Mouse (Mus musculus): ENCODE data around the gene Man1c1.

GRCm38 (mm10) chr4:134668355-134669028 lies 35.6 kb downstream of the Man1c1 start:
- TF ChIP-seq CTCF (conservative IDR thresholded peaks at IDR 0.05; ENCODE audit: insufficient read depth, insufficient read length, low read depth, low read length) (no peak), POLR2A (IDR thresholded peaks at IDR 0.05; ENCODE audit: low read depth, low read length) (no peak)

Measured in kidney, adult 2 months (tissue).